Mouse (Mus musculus): ENCODE measurements around the gene Cdpf1. TPM values are rescaled to one million over a fixed set of nuclear protein-coding genes. Genes with fewer than 3 reads are reported as not detected.
"Not testable (repeated sequence)": the region's sequence is repeated elsewhere in the genome, so short reads cannot be mapped to it uniquely, and the experiment has no call there.

The Cdpf1 gene
- total RNA-seq, 2 experiments from 2014 or later, result 21.3 TPM

DNA sequence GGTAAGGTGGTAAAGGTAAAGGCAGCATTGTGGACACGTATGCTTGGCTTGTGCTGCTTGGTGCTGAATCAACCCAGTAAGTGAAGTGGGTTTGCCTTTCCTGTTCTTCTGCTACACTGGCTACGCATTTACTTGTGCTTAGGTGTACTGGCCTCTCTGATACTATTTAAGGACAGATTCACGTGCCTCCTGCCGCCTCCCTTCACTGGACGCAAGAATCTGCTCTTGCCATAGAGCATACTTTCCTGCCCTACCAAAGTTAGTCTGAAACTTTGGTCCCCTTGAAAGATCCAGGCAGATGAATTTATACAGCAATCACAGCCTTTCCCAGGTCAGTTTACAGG is 1.1 kb downstream of the Cdpf1 start:
- intact Hi-C loops (cut with DNase I), result loop anchor here (2.0 kb wide), 1 partner anchor 48 kb away; the partner anchor contains the start of gene Gtse1
- DNase-seq (ENCODE audit: low spot score in 2 of 2), result no peak

DNA sequence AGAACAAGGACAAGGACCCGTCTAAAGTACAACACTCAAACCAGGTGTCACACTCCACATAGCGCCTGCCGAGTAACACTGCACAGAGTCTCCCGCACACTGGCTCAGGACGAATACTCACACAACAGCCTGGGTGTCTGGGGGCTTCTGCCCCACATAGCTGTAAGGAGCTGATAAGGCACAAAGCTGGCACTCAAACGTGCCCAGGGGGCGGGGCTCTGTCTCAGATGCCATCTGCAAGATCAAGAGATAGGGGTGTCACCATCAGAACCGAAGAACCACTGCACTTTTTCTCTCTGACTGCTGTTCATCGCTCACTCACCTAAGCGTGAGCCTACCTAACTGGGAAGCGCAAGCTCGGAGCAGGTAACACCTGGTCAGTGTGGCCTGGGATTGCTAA is 2.4 kb downstream of the Cdpf1 start:
- intact Hi-C loops (cut with DNase I), result no loop called here
- DNase-seq (ENCODE audit: low spot score in 2 of 2), result no peak

DNA sequence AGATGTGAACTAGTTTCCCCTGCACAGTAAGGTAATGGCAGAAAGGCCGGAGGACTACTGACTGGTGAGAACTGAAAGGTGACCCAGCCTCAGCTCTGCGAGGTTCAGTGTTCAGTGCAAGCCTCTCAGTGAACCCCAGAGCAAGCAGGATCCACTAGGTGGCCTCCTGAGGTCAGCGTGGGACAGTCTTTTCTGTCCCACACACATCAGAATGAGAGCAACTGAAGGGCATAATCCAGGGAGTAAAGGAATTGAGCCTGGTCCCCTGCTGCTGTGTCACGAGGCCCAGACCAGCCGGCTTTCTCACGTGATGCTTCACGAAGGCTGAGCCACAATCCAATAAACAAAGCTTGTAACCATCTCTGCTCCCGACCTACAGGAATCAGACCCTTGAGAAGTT is 3.1 kb downstream of the Cdpf1 start:
- intact Hi-C loops (cut with DNase I), result no loop called here
- no peak for DNase-seq (ENCODE audit: low spot score in 2 of 2)

DNA sequence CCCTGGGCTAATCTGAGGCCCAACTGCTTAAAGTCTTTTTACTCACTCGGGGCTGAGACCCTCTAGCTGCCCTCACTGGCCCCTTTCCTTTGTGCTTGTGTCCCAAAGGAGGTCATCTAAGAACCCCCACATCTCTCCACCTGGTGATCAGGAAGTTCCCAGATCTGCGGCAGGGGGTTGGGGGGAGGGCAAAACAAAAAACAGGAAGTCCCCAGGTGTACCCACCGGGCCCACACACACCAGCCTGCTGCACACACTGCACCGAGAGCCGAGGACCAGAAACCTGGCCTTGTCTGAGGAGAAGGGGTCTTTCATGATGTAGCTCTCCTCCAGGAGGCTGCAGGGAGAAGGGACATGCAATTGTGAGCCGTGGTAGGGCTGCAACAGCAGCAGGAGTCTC is 3.5 kb downstream of the Cdpf1 start:
- intact Hi-C loops (cut with DNase I), result no loop called here
- DNase-seq (ENCODE audit: low spot score in 2 of 2), result no peak

DNA sequence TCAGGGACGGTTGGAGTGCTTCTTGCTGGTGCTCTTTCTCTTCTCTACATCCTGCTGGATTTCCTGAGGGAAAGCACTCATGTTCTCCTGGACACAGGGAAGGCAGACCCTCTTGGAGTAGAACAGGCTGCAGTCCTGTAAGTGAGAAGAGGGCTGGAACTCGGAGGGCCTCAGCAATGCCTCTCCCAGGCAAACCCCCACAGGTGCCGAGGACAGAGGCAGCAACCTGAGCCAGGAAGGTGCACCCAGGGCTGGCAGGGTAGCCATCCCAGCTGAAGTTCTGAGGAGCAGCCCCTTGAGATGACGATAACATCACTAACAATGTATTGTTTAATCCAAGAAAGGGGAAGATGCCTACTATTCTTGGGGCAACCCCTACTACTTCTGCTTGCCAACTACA is 4.1 kb downstream of the Cdpf1 start:
- DNase-seq (ENCODE audit: low spot score in 2 of 2), result no peak
- intact Hi-C loops (cut with DNase I), result no loop called here

DNA sequence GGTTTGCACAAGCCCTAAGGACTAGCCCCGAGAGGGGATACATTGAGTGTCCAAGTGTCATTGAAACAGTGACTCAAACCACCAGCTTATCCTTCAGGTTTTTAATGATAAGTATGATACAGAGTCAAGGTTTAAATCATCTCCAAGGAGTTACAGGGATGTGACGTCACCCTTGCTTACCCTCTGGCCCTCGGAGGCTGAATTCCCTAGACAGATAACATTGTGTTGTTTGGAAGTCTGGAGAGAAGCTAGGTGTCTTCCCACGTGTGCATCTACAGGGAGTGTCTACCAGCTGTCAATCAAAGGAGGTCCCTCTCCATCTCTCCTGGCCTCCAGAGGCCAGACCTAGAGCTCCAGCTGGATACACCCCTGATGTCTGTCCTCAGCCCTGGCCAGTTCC is 4.6 kb downstream of the Cdpf1 start:
- intact Hi-C loops (cut with DNase I), result no loop called here
- DNase-seq (ENCODE audit: low spot score in 2 of 2), result no peak

DNA sequence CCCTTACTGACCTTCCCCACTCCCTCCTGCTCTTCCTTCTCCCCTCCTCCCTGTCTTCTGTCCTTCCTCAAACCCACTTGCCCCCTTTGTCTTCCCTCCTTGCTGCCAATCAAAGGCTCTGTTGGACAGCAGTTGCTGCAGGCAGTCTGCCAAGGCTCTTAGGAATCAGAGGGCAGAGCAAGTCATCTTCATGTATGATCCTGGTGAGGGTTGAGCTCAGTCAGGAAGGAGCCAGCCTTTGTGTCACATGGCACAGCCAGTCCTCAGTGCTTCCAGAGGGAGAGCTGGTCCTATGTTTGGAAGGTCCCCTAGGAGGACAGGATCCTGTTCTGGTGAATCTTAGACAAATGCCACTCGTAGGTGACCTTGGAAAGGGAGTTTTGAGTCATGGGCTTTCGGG is 8.6 kb downstream of the Cdpf1 start:
- DNase-seq (ENCODE audit: low spot score in 2 of 2), result no peak
- intact Hi-C loops (cut with DNase I), result no loop called here

DNA sequence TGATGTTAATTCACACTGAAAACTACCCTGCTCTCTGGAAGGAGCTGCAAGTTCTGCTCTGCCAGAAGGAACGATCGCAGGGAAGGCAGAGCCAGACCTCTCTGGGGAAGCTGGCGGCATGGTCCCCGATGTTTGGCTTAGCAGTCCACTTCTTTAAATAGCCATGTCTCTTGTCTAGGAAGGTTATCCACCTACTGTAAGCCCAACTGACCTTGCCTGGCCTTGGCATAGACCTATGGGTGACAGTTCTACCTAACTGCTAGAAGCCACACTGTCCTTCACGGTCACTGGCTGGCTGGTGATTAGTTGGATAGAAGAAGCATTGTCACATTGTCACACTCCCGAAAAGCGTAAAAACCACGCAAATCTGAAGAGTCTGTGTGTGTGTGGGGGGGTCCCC is 12.8 kb downstream of the Cdpf1 start:
- intact Hi-C loops (cut with DNase I), result no loop called here
- DNase-seq (ENCODE audit: low spot score in 2 of 2), result no peak

DNA sequence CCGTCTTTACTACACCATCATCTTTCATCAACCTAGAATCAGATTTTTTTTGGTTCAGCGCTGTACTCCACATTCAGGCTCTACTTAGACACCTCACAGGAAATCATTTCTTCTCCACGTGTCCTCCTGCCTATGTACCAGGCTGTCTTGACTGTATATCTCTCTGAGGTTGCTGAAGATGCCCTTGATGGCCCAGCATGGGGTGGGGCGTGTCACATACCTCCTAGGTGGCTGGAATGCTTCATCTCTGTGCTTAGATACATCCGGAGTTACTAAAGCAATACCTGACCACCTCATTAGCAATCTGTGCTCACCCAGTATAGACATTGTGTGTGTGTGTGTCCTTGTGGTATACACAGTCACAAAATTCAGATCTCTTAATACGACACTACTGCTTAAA is 16.0 kb downstream of the Cdpf1 start:
- intact Hi-C loops (cut with DNase I), result no loop called here
- no peak for DNase-seq (ENCODE audit: low spot score in 2 of 2)

DNA sequence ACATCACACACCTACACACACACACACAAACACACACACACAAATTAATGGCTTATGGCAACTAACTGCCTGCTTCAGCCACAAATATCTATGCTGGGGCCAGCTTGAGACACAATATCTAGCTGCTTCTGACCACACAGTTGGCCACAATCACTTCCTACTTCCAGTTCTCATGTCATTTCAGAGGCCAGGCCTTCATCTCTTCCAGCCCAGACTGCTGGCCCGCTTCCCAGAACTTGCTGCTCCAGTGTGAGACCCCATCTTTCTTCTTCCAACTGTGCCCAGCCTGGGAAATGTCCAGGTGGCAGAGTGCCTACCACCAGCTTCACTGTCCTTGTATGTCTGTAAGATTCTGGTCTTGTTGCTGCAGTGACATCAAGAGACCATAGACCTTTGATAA is 18.7 kb downstream of the Cdpf1 start:
- intact Hi-C loops (cut with DNase I), result no loop called here

DNA sequence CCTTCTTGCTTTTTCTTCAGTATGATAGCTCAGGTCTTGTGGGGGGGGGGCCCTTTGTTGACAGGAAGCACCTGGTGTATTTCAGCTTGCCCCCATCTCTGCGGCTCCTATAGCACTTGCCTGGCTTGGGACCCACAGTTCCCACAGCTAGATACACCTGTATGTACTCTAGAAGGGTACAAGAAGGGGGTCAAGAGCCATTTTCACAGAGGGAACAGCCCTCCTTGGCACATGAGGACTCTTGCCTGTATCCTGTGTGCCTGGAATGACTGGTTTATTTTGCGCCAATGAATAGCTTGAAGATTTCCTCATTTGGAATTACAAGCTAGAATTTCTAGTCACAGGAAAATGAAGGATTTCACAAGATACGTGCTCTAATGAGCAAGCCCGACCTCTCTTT is 20.0 kb downstream of the Cdpf1 start:
- DNase-seq (ENCODE audit: low spot score in 2 of 2), result no peak
- intact Hi-C loops (cut with DNase I), result no loop called here

More for the DNA sequence above, 18.7 kb downstream of the Cdpf1 start:
- no peak for DNase-seq (ENCODE audit: low spot score in 2 of 2)

DNA sequence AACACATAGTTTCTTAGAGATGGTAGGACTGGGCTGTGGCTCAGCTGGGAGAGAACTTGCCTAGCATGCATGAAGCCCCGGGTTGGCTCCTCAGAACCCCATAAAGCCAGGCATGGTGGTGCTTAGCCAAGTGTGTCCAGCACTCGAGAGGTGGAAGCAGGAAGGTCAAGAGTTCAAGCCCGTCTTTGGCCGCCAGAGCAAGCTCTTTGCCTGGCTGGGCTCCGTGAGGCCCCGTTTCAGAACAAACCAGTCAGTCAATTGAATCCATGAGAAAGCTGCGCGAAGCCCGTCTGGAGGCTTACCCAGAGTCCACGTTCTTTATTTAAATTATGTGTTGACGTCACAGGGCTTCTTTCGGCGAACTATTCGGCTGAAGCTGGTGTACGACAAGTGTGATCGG is 22.9 kb downstream of the Cdpf1 start:
- intact Hi-C loops (cut with DNase I), result loop anchor here (5.0 kb wide), 1 partner anchor 41 kb away; no protein-coding TSS in a partner anchor
- no peak for DNase-seq (ENCODE audit: low spot score in 2 of 2)

DNA sequence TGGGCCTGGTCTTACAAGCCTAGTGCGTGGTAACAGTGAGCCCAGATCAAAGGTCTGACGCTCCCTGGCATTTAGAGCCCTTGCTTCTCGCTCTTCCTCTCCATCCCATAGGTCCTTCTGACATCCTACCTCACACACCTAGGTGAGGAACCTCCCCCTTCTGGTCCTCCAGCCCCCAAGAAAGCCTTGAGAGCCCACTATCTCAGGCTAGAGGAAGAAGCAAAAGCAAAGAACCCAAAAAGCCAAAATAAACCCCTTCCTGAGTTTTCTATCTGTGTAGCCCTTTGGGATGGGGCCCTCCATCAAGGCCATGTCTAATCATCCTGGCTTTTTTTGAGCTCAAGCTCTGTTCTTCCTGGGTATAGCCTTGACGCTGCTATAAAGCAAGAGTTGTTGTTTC is 23.4 kb downstream of the Cdpf1 start:
- DNase-seq (ENCODE audit: low spot score in 2 of 2), result no peak
- intact Hi-C loops (cut with DNase I), result loop anchor here (5.0 kb wide), 1 partner anchor 41 kb away; no protein-coding TSS in a partner anchor

DNA sequence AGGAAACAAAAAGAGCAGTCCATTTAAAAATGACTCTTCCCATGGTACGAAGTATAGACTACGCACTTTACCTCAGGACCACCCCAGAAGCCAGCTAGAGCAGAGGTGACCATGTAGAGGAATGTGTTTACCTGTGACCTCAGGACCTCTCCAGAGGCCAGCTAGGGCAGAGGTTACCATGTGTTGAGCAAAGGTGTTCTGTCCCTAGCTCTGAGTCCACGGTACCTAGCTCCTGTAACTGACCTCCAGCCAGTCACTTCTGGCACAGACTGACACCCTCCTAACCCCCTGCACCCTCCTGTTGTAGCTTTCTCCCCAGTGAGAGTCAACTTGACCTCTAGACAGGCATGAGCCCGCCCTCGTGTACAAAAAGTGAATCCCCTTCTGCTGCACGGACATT is 24.0 kb downstream of the Cdpf1 start:
- DNase-seq (ENCODE audit: low spot score in 2 of 2), result no peak
- intact Hi-C loops (cut with DNase I), result loop anchor here (5.0 kb wide), 1 partner anchor 40 kb away; no protein-coding TSS in a partner anchor

DNA sequence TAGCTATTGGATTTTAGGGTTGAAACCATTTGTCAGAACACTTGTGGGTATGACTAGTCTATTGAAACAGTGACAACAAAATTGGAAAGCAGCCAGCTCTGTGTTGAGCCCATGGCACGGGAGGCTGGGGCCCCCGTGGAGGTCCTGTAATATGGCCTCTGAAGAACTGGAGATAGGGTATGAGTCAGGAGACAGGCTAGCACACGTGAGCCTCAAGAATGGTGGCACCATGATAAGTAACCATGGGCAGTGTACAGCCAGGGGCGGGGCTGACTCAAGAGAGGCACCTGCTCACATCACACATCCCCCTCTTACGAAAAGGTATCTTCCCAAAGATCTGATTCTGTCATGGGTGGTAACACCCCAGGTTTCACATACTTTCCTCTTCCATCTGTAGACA is 24.8 kb downstream of the Cdpf1 start:
- intact Hi-C loops (cut with DNase I), result loop anchor here (5.0 kb wide), 1 partner anchor 39 kb away; no protein-coding TSS in a partner anchor

DNA sequence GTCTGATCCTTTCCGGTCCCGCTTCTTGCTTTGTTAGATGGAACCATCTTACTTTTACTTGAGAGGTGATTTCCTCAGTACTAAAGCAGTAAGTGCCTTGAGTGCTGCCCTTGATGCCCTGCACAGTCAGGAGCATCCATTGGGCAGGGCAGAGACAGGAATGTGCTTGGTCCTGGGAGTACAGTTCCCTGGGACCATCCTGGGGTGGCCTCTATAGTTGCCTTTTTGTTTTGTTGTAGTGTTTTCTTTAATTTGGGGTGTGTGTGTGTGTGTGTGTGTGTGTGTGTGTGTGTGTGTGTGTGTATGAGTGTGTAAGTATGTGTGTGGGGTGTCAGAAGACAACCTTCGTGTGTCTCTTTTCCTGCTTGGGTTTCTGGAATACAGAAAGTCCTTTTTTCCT is 27.2 kb downstream of the Cdpf1 start:
- DNase-seq (ENCODE audit: low spot score in 2 of 2), result no peak
- intact Hi-C loops (cut with DNase I), result no loop called here

More for the DNA sequence above, 24.8 kb downstream of the Cdpf1 start:
- DNase-seq (ENCODE audit: low spot score in 2 of 2), result no peak

DNA sequence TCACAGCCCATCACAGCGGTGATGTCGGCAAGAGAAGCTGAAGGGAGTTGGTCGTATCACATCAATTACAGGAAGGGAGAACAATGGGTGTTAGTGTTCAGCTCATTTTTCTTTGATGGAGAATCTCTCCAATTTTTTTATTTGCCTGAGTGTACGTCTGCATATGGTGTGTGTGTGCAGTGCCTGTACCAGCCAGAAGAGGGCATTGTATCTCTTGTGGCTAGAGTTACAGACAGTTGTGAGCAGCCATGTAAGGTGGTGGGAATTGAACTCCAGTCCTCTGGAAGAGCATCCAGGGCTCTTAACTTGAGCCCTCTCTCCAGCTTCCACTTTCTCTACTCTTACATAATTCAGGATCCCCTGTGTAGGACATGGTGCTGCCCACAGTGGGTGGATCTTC is 28.4 kb downstream of the Cdpf1 start:
- DNase-seq (ENCODE audit: low spot score in 2 of 2), result no peak
- intact Hi-C loops (cut with DNase I), result no loop called here

DNA sequence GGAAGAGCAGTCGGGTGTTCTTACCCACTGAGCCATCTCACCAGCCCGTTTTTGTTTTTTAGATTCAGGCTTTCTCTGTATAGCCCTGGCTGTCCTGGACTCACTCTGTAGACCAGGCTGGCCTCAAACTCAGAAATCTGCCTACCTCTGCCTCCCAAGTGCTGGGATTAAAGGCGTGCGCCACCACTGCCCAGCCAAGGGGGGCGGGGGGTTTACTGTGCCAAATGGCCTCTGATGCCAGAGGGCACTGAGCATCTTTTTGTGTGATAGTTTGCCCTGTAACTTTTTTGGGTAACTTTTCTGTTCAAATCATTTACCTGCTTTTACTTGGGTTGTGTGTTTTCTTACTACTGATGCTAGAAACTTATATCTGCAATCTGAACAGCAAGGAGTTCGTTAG is 32.6 kb downstream of the Cdpf1 start:
- DNase-seq (ENCODE audit: low spot score in 2 of 2); intact Hi-C loops (cut with DNase I): not testable (repeated sequence)

DNA sequence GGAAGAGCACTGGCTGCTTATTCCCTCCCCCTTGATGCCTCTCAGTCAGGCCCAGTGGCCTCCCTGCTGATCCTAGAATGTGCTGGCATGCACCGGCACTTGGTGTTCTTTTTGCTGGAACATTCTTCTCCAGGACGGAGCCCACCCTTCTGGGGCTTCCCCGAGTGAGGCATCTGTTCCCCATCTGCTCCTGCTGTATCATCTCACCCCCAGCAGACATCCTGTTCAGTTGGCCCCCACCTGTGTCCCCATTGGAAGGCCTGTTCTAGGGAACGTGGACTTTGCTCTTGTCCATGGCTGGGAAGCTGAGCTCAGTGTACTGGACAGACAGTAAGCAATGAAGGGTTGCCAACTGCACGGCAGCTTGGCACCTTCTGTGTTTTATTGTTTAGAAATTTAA is 34.7 kb downstream of the Cdpf1 start:
- DNase-seq (ENCODE audit: low spot score in 2 of 2), result no peak
- intact Hi-C loops (cut with DNase I), result no loop called here

DNA sequence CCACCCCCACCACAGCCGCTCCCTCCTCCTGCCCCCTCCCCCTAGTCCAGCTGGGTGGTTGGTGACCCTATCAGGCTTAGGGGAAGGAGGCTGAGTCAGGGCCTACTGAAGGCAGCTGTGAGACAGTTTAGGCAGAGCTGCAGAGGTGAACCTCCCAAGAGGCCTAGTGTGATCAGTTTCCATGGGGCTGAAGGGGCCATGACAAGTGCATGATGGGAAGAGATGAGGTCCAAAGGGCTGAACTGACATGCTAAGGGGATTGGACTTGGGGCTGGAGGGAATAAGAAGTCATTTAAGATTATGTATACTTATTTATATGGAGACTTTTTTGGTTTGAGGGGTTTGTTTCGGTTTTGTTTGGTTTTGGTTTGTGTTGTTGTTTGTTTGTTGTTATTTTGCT is 35.3 kb downstream of the Cdpf1 start:
- DNase-seq (ENCODE audit: low spot score in 2 of 2), result no peak
- intact Hi-C loops (cut with DNase I), result no loop called here

DNA sequence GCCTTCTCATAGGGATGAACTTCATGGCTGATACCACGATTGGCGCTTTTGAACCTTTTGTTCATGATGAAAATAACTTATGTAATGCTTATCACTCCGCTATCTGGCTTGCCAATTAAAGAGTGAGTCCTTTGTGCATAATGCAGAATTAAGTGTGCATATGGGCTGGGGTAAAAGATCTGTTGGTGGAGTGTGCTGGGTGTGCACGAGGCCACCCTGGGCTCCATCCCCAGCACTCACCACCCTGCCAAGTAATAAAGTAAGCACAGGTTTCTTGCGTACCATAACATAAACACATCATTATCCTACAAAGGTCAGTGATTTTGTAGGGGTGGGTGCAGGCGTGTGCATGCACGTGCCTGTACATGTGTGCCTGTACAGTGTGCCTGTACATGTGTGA is 36.5 kb downstream of the Cdpf1 start:
- intact Hi-C loops (cut with DNase I), result no loop called here
- DNase-seq (ENCODE audit: low spot score in 2 of 2), result no peak

DNA sequence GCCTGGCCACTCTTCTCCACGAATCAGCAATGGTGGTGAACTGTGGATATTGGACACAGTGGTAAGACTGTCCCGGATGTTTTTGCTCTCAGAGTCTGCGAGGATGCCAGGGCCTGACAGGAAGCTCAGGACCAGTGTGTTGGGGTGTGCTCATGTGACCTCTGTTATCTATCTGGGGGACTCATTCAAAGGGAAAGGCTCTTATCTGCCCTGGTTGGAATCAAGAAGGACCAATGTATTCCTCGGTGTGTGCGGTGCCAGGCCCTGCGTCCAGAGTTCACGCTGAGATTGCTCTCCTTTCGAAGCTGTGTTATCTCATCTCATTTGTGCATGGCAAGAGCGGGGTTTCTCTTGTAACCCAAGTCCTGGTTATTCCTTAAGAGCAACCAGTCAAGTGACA is 37.1 kb downstream of the Cdpf1 start:
- DNase-seq (ENCODE audit: low spot score in 2 of 2), result no peak
- intact Hi-C loops (cut with DNase I), result no loop called here

All from left cerebral cortex, postnatal 36 days (tissue).